Mouse (Mus musculus) forebrain, embryonic 11.5 days (tissue): ENCODE data around the gene 2700049A03Rik. TPM values are rescaled to one million over a fixed set of nuclear protein-coding genes. Genes with fewer than 3 reads are reported as not detected.

Source experiments
- ATAC-seq: fragments of 200-750 bp; cut with Nextera tagmentation; replicated peaks from 2 replicates; pipeline ENCODE4 v1.8.0; 2017; ENCODE audit warnings: moderate TSS enrichment; ENCODE audit not compliant: low FRiP score
- DNase-seq: peaks from one replicate; pipeline ENCODE4 v3.0.0-alpha.2; 2017; ENCODE audit warnings: low spot score
- H3K27ac ChIP-seq: fragments of 300-500 bp; sonication (generic); 2 replicates; pipeline ENCODE4 v1.5.1; 2014; ENCODE audit warnings: low read depth, low read length
- H3K27me3 ChIP-seq: fragments of 300-500 bp; sonication (generic); 2 replicates; pipeline ENCODE4 v1.6.1; 2014; ENCODE audit warnings: mild to moderate bottlenecking, low read length, mixed read lengths; ENCODE audit not compliant: control insufficient read depth, insufficient read depth
- H3K36me3 ChIP-seq: fragments of 300-500 bp; sonication (generic); 2 replicates; pipeline ENCODE4 v1.6.1; 2014; ENCODE audit warnings: mild to moderate bottlenecking, low read length, moderate library complexity, mixed read lengths; ENCODE audit not compliant: control insufficient read depth, insufficient read depth
- H3K4me1 ChIP-seq: fragments of 300-500 bp; sonication (generic); replicated peaks from 2 replicates; pipeline ENCODE4 v1.6.1; 2014; ENCODE audit warnings: low read length, mixed read lengths; ENCODE audit not compliant: control insufficient read depth, insufficient read depth
- H3K4me2 ChIP-seq: fragments of 300-500 bp; sonication (generic); 2 replicates; pipeline ENCODE4 v1.6.1; 2014; ENCODE audit warnings: low read depth, mild to moderate bottlenecking, low read length, moderate library complexity, mixed read lengths; ENCODE audit not compliant: severe bottlenecking
- H3K4me3 ChIP-seq: fragments of 300-500 bp; sonication (generic); 2 replicates; pipeline ENCODE4 v1.5.1; 2014; ENCODE audit warnings: low read depth, low read length
- H3K9ac ChIP-seq: fragments of 300-500 bp; sonication (generic); 2 replicates; pipeline ENCODE4 v1.6.1; 2014; ENCODE audit warnings: low read length
- H3K9me3 ChIP-seq: fragments of 300-500 bp; sonication (generic); 2 replicates; pipeline ENCODE4 v1.6.1; 2016; ENCODE audit warnings: low read length, mixed read lengths; ENCODE audit not compliant: control insufficient read depth
- WGBS: fragments of 180-500 bp; shearing (Covaris S2); extraction: QIAGEN DNeasy Blood & Tissue Kit; methylation state at CpG from one replicate; pipeline ENCODE4 v1.1.7; 2014; 5-methylcytosine and 5-hydroxymethylcytosine counted together
- polyA plus RNA-seq: library from polyadenylated mRNA; unstranded; fragments of >200 nt; fragmentation: Nextera tagmentation; extraction: Ambion mirVana; gene quantifications from 2 replicates; pipeline ENCODE4 v1.2.1, GENCODE M21; 2014

Gene 2700049A03Rik
- polyA plus RNA-seq, 1 experiment from 2014 or later: 19.0 TPM

DNA sequence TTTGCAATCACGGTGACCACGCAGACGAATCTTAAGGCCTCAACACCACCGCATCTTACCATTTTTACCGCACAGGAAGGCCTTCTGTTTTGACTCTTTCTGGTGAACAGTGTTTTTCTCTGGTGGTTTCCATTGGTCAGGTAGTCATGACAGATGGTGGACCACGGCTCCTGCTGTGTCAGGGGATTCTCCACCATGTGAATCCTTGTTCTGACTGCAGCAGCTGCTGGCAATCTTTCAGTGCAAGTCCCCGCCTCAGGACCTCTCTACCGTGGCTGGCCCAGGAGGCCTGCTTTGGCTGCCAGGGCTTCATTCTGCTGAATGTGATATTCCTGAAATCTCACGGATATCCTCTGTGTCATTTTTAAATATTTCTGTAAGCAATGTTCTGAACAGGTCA lies 13.4 kb upstream of the 2700049A03Rik start:
- no peak for ATAC-seq
- no peak overlapping the region for H3K4me2 ChIP-seq
- no peak for DNase-seq
- no peaks in the 10 kb centered on the region for H3K27me3 ChIP-seq
- H3K4me1 ChIP-seq: no peaks in the 10 kb centered on the region
- H3K4me3 ChIP-seq: no peak overlapping the region
- H3K36me3 ChIP-seq: peaks cover 6% of the 10 kb centered on the region; the same call in 1 of the 2 replicates
- WGBS: 92% methylated on average over 9 of the region's 9 CpGs
- no peak overlapping the region for H3K27ac ChIP-seq
- no peak overlapping the region for H3K9ac ChIP-seq
- H3K9me3 ChIP-seq: no peaks in the 10 kb centered on the region

DNA sequence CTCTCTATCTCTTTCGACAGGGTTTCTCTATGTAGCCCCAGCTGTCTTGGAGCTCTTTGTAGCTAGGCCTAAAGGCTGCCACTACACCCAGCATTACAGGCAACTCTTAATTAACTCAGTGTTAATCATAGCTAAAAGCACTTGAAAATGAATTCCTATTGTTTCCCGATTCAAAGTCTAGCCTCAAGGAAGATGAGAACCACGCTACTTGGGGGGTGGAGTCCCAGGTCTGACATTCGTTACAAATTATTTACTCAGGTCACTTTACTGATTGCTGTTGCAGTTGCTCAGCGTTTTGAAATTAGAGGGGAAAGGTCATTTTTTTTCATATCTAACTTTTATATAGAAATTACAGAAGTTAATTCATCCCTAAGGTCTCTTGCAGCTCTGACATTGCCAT lies 1.1 kb upstream of the 2700049A03Rik start:
- no peak for ATAC-seq
- H3K27ac ChIP-seq: no peak overlapping the region
- H3K4me1 ChIP-seq: peaks cover 2% of the 10 kb centered on the region; the same call in 1 of the 2 replicates

DNA sequence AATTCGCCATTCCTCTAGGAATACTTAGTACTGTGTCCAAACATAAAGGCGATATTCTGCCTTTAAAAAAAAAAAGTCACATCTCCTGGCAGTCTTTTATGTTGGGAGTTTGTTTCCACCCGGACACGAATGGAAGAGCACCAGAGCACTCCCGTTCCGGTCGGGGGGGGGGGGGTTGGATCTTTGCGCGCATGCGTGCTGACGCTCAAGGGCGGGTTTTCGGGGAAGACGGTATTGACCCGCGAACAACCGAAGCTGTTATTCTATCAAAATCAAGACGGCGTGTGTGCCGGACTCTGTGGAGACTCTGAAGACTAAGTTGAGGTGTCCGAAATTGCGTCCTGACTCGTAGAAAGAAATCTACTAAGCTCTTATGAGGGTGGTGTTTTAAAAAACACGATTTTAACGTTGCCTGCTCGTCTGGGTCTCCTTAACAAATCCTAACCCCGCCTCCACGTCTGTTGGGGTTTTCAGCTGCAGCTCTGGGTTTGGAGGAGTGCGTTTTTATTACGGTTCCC lies 385 bp downstream of the 2700049A03Rik start:
- H3K9ac ChIP-seq: peak overlapping the region; percentile 87
- H3K4me2 ChIP-seq: peak overlapping the region; percentile 83; the same call in 1 of the 2 replicates
- no peaks in the 10 kb centered on the region for H3K9me3 ChIP-seq
- under 1% methylated on average over 30 of the region's 30 CpGs for WGBS
- peaks cover 5% of the 10 kb centered on the region; the same call in 1 of the 2 replicates for H3K36me3 ChIP-seq
- H3K27ac ChIP-seq: peak overlapping the region; percentile 27; the same call in 1 of the 2 replicates
- H3K4me3 ChIP-seq: peak overlapping the region; percentile 86
- peaks cover 2% of the 10 kb centered on the region; the same call in 1 of the 2 replicates for H3K4me1 ChIP-seq
- ATAC-seq (peak; percentile 80), DNase-seq (peak; percentile 96)
- no peaks in the 10 kb centered on the region for H3K27me3 ChIP-seq

More for the DNA sequence above, 1.1 kb upstream of the 2700049A03Rik start:
- Histone ChIP-seq H3K36me3 (peaks cover 5% of the 10 kb centered on the region; the same call in 1 of the 2 replicates), H3K9me3 (no peaks in the 10 kb centered on the region), H3K27me3 (no peaks in the 10 kb centered on the region), H3K9ac (peak overlapping the region; percentile 87; the same call in 1 of the 2 replicates), H3K4me2 (peak overlapping the region; percentile 82), H3K4me3 (peak overlapping the region; percentile 86)
- WGBS: 32% methylated on average over 5 of the region's 5 CpGs
- DNase-seq: no peak

DNA sequence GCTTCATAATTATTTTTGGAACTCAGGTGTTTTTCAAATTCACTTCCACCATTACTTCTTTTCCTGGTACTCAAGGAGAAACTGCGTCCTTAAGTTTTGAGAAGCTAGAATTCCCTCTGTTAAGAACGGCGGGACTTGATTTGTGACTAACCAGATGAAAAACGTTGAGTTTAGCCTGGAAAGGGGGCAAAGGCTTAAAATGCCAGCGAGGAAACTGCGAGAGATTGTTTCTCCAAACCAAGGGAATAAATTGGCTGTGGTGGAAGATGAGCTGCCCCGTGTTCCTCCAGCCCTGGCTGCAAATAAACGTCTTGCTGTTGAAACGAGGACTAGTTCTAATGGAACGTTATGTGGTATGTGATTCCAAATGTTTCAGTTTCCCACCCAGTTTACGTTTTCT lies 1.0 kb downstream of the 2700049A03Rik start:
- DNase-seq (no peak), ATAC-seq (no peak)
- H3K9me3 ChIP-seq: no peaks in the 10 kb centered on the region
- peak overlapping the region; percentile 86 for H3K4me3 ChIP-seq
- peak overlapping the region; percentile 83 for H3K4me2 ChIP-seq
- peaks cover 2% of the 10 kb centered on the region; the same call in 1 of the 2 replicates for H3K4me1 ChIP-seq
- H3K36me3 ChIP-seq: peaks cover 5% of the 10 kb centered on the region; the same call in 1 of the 2 replicates
- H3K27me3 ChIP-seq: no peaks in the 10 kb centered on the region
- H3K27ac ChIP-seq: no peak overlapping the region
- peak overlapping the region; percentile 66 for H3K9ac ChIP-seq
- 13% methylated on average over 11 of the region's 11 CpGs for WGBS

DNA sequence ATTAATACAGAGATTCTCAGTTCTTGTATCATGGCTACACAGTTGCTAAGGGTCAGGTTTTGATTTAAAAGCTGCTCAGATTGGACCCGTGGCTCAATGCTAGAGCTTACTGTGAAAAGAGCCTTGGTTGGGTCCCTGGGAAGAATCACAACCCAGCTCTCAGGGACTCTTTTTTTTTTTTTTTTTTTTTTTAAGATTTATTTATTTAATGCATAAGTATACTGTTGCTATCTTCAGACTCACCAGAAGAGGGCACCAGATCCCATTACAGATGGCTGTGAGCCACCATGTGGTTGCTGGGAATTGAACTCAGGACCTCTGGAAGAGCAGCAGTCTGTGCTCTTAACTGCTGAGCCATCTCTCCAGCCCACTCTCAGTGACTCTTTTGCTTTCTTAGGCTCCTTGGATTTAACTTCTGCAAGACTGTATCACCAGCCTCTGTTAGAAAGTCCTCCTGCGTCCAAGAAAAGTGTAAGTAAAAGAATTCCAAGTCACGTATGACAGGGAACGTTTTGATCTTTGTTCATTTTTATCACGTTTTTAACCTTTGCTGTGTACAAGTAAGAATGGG lies 2.7 kb downstream of the 2700049A03Rik start:
- Histone ChIP-seq H3K27ac (no peak overlapping the region), H3K4me1 (peaks cover 2% of the 10 kb centered on the region; the same call in 1 of the 2 replicates), H3K9ac (no peak overlapping the region), H3K36me3 (peaks cover 5% of the 10 kb centered on the region; the same call in 1 of the 2 replicates), H3K4me2 (no peak overlapping the region), H3K27me3 (no peaks in the 10 kb centered on the region), H3K9me3 (no peaks in the 10 kb centered on the region), H3K4me3 (no peak overlapping the region)
- ATAC-seq (no peak), DNase-seq (no peak)
- WGBS: 80% methylated on average over 5 of the region's 5 CpGs

DNA sequence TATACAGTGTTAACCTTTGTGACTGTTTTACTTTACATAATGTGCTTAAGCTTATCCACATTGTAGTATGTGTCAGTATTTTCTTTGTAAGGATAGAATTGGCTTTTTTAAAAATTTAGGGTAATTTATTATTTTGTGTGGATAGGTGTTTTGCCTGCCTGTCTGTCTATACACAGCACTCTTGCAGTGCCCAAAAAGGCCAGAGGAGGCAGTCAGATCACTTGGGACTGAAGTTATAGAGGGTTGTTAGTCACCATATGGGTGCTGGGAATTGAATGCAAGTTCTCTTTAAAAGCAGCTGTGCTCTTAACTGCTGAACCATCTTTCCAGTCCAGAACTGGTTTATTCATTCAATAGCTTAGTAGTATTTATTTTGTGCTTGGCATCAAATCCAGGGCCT lies 4.5 kb downstream of the 2700049A03Rik start:
- H3K4me3 ChIP-seq: no peak overlapping the region
- no peaks in the 10 kb centered on the region for H3K9me3 ChIP-seq
- ATAC-seq: no peak
- no peak overlapping the region for H3K9ac ChIP-seq
- DNase-seq: no peak
- peaks cover 2% of the 10 kb centered on the region; the same call in 1 of the 2 replicates for H3K4me1 ChIP-seq
- H3K4me2 ChIP-seq: no peak overlapping the region
- H3K27ac ChIP-seq: no peak overlapping the region
- no peaks in the 10 kb centered on the region for H3K27me3 ChIP-seq
- peaks cover 5% of the 10 kb centered on the region; the same call in 1 of the 2 replicates for H3K36me3 ChIP-seq

DNA sequence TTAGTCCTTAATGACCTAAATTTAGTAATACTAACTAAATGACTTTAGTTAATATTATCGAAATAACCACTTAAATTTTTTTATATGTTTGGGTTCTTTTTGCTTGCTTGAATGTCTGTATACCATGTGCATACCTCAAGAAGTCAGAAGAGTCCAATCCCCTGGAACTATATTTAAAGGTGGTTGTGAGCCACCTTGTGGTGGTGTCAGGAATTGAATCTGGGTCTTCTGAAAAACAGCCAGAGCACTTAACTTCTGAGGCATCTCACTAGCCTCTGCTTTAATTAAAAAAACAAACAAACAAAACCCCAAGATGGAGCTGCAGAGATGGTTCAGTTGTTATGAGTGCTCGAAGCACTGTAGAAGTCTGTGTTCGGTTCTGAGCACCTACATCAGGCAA lies 11.0 kb downstream of the 2700049A03Rik start:
- WGBS: 86% methylated on average over 3 of the region's 3 CpGs
- DNase-seq: no peak
- H3K9me3 ChIP-seq: no peaks in the 10 kb centered on the region

DNA sequence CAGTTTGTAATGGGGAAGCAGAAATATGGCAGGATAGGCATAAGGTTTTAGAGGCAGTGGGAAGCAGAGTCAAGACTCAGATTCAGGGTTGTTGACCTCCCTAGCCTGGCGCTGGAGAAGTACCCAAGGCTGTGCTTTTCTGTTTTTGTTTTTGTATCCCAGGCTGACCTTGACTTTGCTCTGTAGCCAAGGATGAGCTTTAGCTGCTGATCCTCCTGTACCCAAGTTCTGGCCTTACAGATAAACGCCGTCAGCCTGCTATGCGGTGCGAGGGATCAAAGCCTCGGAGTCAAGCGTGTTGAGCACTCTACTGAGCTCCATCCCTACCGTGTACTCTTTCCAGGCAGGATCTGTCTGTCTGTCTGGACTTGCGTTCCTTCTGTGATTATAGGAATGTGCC lies 12.2 kb downstream of the 2700049A03Rik start:
- DNase-seq (no peak), ATAC-seq (no peak)
- peaks cover 7% of the 10 kb centered on the region; the same call in 1 of the 2 replicates for H3K36me3 ChIP-seq
- no peak overlapping the region for H3K4me3 ChIP-seq
- no peak overlapping the region for H3K27ac ChIP-seq
- WGBS: over 99% methylated on average over 9 of the region's 9 CpGs
- no peaks in the 10 kb centered on the region for H3K9me3 ChIP-seq
- H3K27me3 ChIP-seq: no peaks in the 10 kb centered on the region
- H3K9ac ChIP-seq: no peak overlapping the region
- H3K4me2 ChIP-seq: no peak overlapping the region
- no peaks in the 10 kb centered on the region for H3K4me1 ChIP-seq

More for the DNA sequence above, 11.0 kb downstream of the 2700049A03Rik start:
- Histone ChIP-seq H3K4me2 (no peak overlapping the region), H3K4me3 (no peak overlapping the region), H3K27ac (no peak overlapping the region), H3K4me1 (no peaks in the 10 kb centered on the region), H3K9ac (no peak overlapping the region), H3K36me3 (peaks cover 7% of the 10 kb centered on the region; the same call in 1 of the 2 replicates), H3K27me3 (no peaks in the 10 kb centered on the region)
- ATAC-seq: no peak
